Comparison of ENCODE assay signal across 8 mouse cellular contexts in genomic region chr7:112233345-112234005, GRCm38 (mm10). TPM values are rescaled to one million over a fixed set of nuclear protein-coding genes. Genes with fewer than 3 reads are reported as not detected.
A peak's percentile ranks its signal among the peaks of the same experiment; 100 is the strongest.
DNase-seq lines count a peak whose midpoint lies in the region; ATAC-seq lines count a peak whose summit lies in the region.

No protein-coding gene starts in this region.

- no peak for DNase-seq in heart, postnatal 4 days
- DNase-seq in layer of hippocampus, adult 9-10 months (ENCODE audit: low spot score): peak; percentile 57
- peak; percentile 51 to 59 for DNase-seq in thymus, postnatal 10 days (ENCODE audit: low spot score in 2 of 2)
- no peak for DNase-seq in urinary bladder, postnatal 36 days (ENCODE audit: low spot score in 2 of 2)

- no peaks in the 10 kb centered on the region for H3K27me3 ChIP-seq in heart, embryonic 13.5 days (replicated peaks)
- no peaks in the 10 kb centered on the region for H3K27me3 ChIP-seq in forebrain, embryonic 12.5 days
- H3K27me3 ChIP-seq in midbrain, embryonic 13.5 days: peaks cover 6% of the 10 kb centered on the region; the same call in 1 of the 2 replicates
- no peaks in the 10 kb centered on the region for H3K27me3 ChIP-seq in kidney, embryonic 15.5 days

- no peak overlapping the region for H3K4me3 ChIP-seq in heart, embryonic 13.5 days
- H3K4me3 ChIP-seq in forebrain, embryonic 12.5 days (replicated peaks): no peak overlapping the region
- no peak overlapping the region for H3K4me3 ChIP-seq in midbrain, embryonic 13.5 days (replicated peaks)
- no peak overlapping the region for H3K4me3 ChIP-seq in kidney, embryonic 15.5 days (replicated peaks)

- peak overlapping the region; percentile 21 for H3K4me2 ChIP-seq in heart, embryonic 13.5 days
- H3K4me2 ChIP-seq in forebrain, embryonic 12.5 days: no peak overlapping the region
- no peak overlapping the region for H3K4me2 ChIP-seq in midbrain, embryonic 13.5 days (replicated peaks)
- H3K4me2 ChIP-seq in kidney, embryonic 15.5 days: no peak overlapping the region

- H3K9me3 ChIP-seq in heart, embryonic 13.5 days: no peaks in the 10 kb centered on the region
- no peaks in the 10 kb centered on the region for H3K9me3 ChIP-seq in forebrain, embryonic 12.5 days
- no peaks in the 10 kb centered on the region for H3K9me3 ChIP-seq in midbrain, embryonic 13.5 days
- no peaks in the 10 kb centered on the region for H3K9me3 ChIP-seq in kidney, embryonic 15.5 days (replicated peaks)

- ATAC-seq in heart, embryonic 13.5 days (ENCODE audit: extremely low read depth, insufficient number of reproducible peaks, low FRiP score, low TSS enrichment): no peak
- peak; percentile 81 for ATAC-seq in forebrain, embryonic 12.5 days (ENCODE audit: low FRiP score)
- ATAC-seq in midbrain, embryonic 13.5 days: peak; percentile 53; the same call in 1 of the 2 replicates
- no peak for ATAC-seq in kidney, embryonic 15.5 days (replicated peaks; ENCODE audit: low FRiP score)

- peaks cover 96% of the 10 kb centered on the region for H3K4me1 ChIP-seq in heart, embryonic 13.5 days
- H3K4me1 ChIP-seq in forebrain, embryonic 12.5 days: peaks cover 26% of the 10 kb centered on the region
- H3K4me1 ChIP-seq in midbrain, embryonic 13.5 days (replicated peaks): peaks cover 20% of the 10 kb centered on the region
- peaks cover 28% of the 10 kb centered on the region for H3K4me1 ChIP-seq in kidney, embryonic 15.5 days

- H3K36me3 ChIP-seq in heart, embryonic 13.5 days: peaks cover 92% of the 10 kb centered on the region
- H3K36me3 ChIP-seq in forebrain, embryonic 12.5 days (replicated peaks): no peaks in the 10 kb centered on the region
- H3K36me3 ChIP-seq in midbrain, embryonic 13.5 days: no peaks in the 10 kb centered on the region
- H3K36me3 ChIP-seq in kidney, embryonic 15.5 days: no peaks in the 10 kb centered on the region

- H3K27ac ChIP-seq in heart, embryonic 13.5 days (replicated peaks): peak overlapping the region; percentile 73
- H3K27ac ChIP-seq in forebrain, embryonic 12.5 days: peak overlapping the region; percentile 69; the same call in 1 of the 2 replicates
- no peak overlapping the region for H3K27ac ChIP-seq in midbrain, embryonic 13.5 days
- no peak overlapping the region for H3K27ac ChIP-seq in kidney, embryonic 15.5 days

- WGBS in heart, embryonic 13.5 days: 29% methylated on average over 7 of the region's 7 CpGs
- 35% methylated on average over 7 of the region's 7 CpGs for WGBS in forebrain, embryonic 12.5 days
- 26% methylated on average over 7 of the region's 7 CpGs for WGBS in midbrain, embryonic 13.5 days
- 21% methylated on average over 7 of the region's 7 CpGs for WGBS in kidney, embryonic 15.5 days

- peak overlapping the region; percentile 74 for H3K9ac ChIP-seq in heart, embryonic 13.5 days
- no peak overlapping the region for H3K9ac ChIP-seq in forebrain, embryonic 12.5 days
- no peak overlapping the region for H3K9ac ChIP-seq in midbrain, embryonic 13.5 days (replicated peaks)
- no peak overlapping the region for H3K9ac ChIP-seq in kidney, embryonic 15.5 days

RNA-seq across cellular contexts. Expression of gene Mical2, which starts 7.8 kb away (rescaled TPM):
- polyA plus RNA-seq in heart, embryonic 13.5 days (2015; fragmentation: Nextera tagmentation; extraction: Ambion mirVana): 105 and 109 TPM in 2 replicates
- total RNA-seq in heart, postnatal 4 days (2021): 100 to 1,000 TPM; 281 to 298 TPM
- polyA plus RNA-seq in forebrain, embryonic 12.5 days (2016; fragmentation: Nextera tagmentation; extraction: Ambion mirVana): 2.3 and 3.4 TPM in 2 replicates
- 1.5 TPM in 2 replicates for polyA plus RNA-seq in midbrain, embryonic 13.5 days (2015; fragmentation: Nextera tagmentation; extraction: Ambion mirVana)
- 7.3 and 7.5 TPM in 2 replicates for polyA plus RNA-seq in kidney, embryonic 15.5 days (2015; fragmentation: Nextera tagmentation; extraction: Ambion mirVana)

Comparison
In these comparisons a context has a peak if more than half of its experiments do, and no peak if none do; other contexts are left out.
1. ATAC-seq: peak in forebrain, embryonic 12.5 days (single experiment) and midbrain, embryonic 13.5 days (single experiment); none in heart, embryonic 13.5 days (single experiment) and kidney, embryonic 15.5 days (single experiment).
2. H3K27ac ChIP-seq: peak in heart, embryonic 13.5 days (single experiment) and forebrain, embryonic 12.5 days (single experiment); none in midbrain, embryonic 13.5 days (single experiment) and kidney, embryonic 15.5 days (single experiment).
3. DNase-seq: peak in layer of hippocampus, adult 9-10 months (single experiment) and thymus, postnatal 10 days (2 of 2); none in heart, postnatal 4 days (single experiment) and urinary bladder, postnatal 36 days (0 of 2).
4. RNA of gene Mical2, which starts 7.8 kb away (polyA plus RNA-seq): 105 to 109 TPM in heart, embryonic 13.5 days; 7.3 to 7.5 TPM in kidney, embryonic 15.5 days, 2.3 to 3.4 TPM in forebrain, embryonic 12.5 days and 1.5 TPM in midbrain, embryonic 13.5 days; every median in the first group is over 10 times any median in the second.